9 mouse cellular contexts compared by ENCODE assay signal in the genomic region with DNA sequence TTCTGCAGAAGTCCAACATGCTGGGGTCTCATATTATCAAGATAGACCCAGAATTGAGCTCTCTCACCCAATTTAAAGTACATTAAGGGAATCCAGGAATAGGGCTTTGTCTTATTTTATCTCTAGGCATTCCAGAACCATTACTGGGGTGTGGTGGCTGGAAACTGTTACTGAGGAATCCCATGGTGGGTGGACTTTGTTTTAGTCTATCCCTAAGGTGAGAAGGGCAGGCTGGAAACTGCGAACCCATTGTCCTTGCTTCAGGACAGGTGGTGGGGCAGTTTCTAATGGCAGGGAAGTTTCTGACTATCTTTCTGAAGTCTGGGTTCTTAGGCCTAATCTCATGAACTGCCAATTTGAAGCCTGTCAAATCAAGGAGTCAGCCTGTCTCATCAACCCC. TPM values are rescaled to one million over a fixed set of nuclear protein-coding genes. Genes with fewer than 3 reads are reported as not detected.
ATAC-seq lines count a peak whose summit lies in the region.
"Not testable (repeated sequence)": the region's sequence is repeated elsewhere in the genome, so short reads cannot be mapped to it uniquely, and the experiment has no call there.
"Had no signal": no experiment of that assay in that cellular context is flagged by ENCODE, and none has a peak within 500 bp of the region (broad histone marks: within the 10 kb centered on the region; RNA-seq: fewer than 3 reads in every experiment).

No protein-coding gene starts in this region.

- not testable (repeated sequence) for H3K36me3 ChIP-seq in intestine, embryonic 15.5 days; intestine, embryonic 16.5 days (ENCODE audit: control insufficient read depth, insufficient read depth, low read length)

- H3K4me2 ChIP-seq in intestine, embryonic 15.5 days (replicated peaks); intestine, embryonic 16.5 days (ENCODE audit: low read depth, low read length): not testable (repeated sequence)

- no CpG with 5 or more reads among the region's 1 CpGs for WGBS in intestine, embryonic 15.5 days
- no CpG with 5 or more reads among the region's 1 CpGs for WGBS in intestine, embryonic 16.5 days

- H3K4me1 ChIP-seq in intestine, embryonic 15.5 days (replicated peaks); intestine, embryonic 16.5 days (ENCODE audit: control insufficient read depth, insufficient read depth, low read length): not testable (repeated sequence)

- H3K27me3 ChIP-seq in intestine, embryonic 15.5 days (replicated peaks); intestine, embryonic 16.5 days (replicated peaks; ENCODE audit: control insufficient read depth, insufficient read depth, low read length): not testable (repeated sequence)

- not testable (repeated sequence) for H3K27ac ChIP-seq in intestine, embryonic 15.5 days; intestine, embryonic 16.5 days (ENCODE audit: low read length)

- not testable (repeated sequence) for H3K4me3 ChIP-seq in intestine, embryonic 15.5 days (replicated peaks); intestine, embryonic 16.5 days (ENCODE audit: low read length)

- H3K9ac ChIP-seq in intestine, embryonic 15.5 days; intestine, embryonic 16.5 days (ENCODE audit: low read depth, low read length): not testable (repeated sequence)

- ATAC-seq in intestine, embryonic 15.5 days, result peak; percentile 51; the same call in 1 of the 2 replicates
- ATAC-seq in intestine, embryonic 16.5 days, result peak; percentile 60; the same call in 1 of the 2 replicates

- H3K9me3 ChIP-seq in intestine, embryonic 15.5 days; intestine, embryonic 16.5 days (ENCODE audit: control insufficient read depth, low read length): not testable (repeated sequence)

RNA-seq across cellular contexts. Expression of a gene that starts 26.2 kb away (rescaled TPM):
- polyA plus RNA-seq in intestine, embryonic 15.5 days (2015; fragmentation: Nextera tagmentation; extraction: Ambion mirVana), result not detected in 2 replicates
- polyA plus RNA-seq in intestine, embryonic 16.5 days (2015; fragmentation: Nextera tagmentation; extraction: Ambion mirVana), result not detected in 2 replicates
- polyA plus RNA-seq: activated CD4-positive, CD25-positive, alpha-beta regulatory T cell, adult 4 months; adrenal gland, adult 2 months; brain, embryonic 14.5 days; CD4-positive, CD25-positive, alpha-beta regulatory T cell, adult 4 months; cerebellum, adult 2 months; G1E; Patski had no signal

RNA-seq across cellular contexts. Expression of a gene that starts 50.1 kb away (rescaled TPM):
- 4.4 and 6.3 TPM in 2 replicates for polyA plus RNA-seq in intestine, embryonic 15.5 days (2015; fragmentation: Nextera tagmentation; extraction: Ambion mirVana)
- polyA plus RNA-seq in intestine, embryonic 16.5 days (2015; fragmentation: Nextera tagmentation; extraction: Ambion mirVana), result 4.0 and 4.8 TPM in 2 replicates
- polyA plus RNA-seq: adrenal gland, adult 2 months had no signal
